9 mouse cellular contexts compared by ENCODE assay signal in the genomic region with DNA sequence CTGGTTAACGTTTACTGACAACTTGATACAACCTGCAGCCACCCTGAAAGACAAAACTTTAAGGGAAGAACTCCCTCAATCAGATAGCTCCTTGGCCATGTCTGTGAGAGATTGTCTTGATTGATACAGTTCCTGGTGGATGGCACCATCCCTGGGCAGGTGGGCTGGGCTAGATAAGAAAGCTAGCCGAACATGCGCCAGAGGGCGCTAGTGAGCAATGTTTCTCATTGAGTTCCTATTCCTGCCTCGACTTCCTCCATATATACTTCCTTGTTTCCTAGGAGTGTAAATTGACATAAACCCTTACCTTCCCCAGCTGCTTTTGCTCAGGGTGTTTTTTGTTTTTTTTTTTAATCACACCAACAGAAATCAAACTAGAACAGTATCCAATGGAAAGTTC. TPM values are rescaled to one million over a fixed set of nuclear protein-coding genes. Genes with fewer than 3 reads are reported as not detected.
DNase-seq lines count a peak whose midpoint lies in the region; ATAC-seq and TF ChIP-seq lines count a peak whose summit lies in the region.
"Had no signal": no experiment of that assay in that cellular context is flagged by ENCODE, and none has a peak within 500 bp of the region (broad histone marks: within the 10 kb centered on the region; RNA-seq: fewer than 3 reads in every experiment).

No protein-coding gene starts in this region.

- no peaks in the 10 kb centered on the region for H3K9me3 ChIP-seq in heart, postnatal 0 days (replicated peaks; ENCODE audit: control insufficient read depth, low read length)
- no peaks in the 10 kb centered on the region for H3K9me3 ChIP-seq in liver, embryonic 14.5 days (ENCODE audit: control insufficient read depth, low read length)
- H3K9me3 ChIP-seq in intestine, embryonic 16.5 days (ENCODE audit: control insufficient read depth, low read length), result no peaks in the 10 kb centered on the region
- H3K9me3 ChIP-seq: embryonic facial prominence, embryonic 15.5 days had no signal

- peak; percentile 46 for TF ChIP-seq CTCF in heart, postnatal 0 days (IDR thresholded peaks at IDR 0.05; ENCODE audit: low read depth)
- TF ChIP-seq CTCF in gastrocnemius, adult 2 months (IDR thresholded peaks at IDR 0.05), result peak; percentile 75
- peak; percentile 80 for TF ChIP-seq CTCF in liver, embryonic 14.5 days (IDR thresholded peaks at IDR 0.05; ENCODE audit: low read depth)

- WGBS in heart, postnatal 0 days, result 44% methylated on average over 5 of the region's 5 CpGs
- WGBS in liver, embryonic 14.5 days (ENCODE audit: insufficient replicate concordance), result 21% methylated on average over 5 of the region's 5 CpGs
- 35% methylated on average over 5 of the region's 5 CpGs for WGBS in intestine, embryonic 16.5 days

- no peak overlapping the region for H3K4me3 ChIP-seq in heart, postnatal 0 days (ENCODE audit: low read depth, low read length)
- H3K4me3 ChIP-seq in gastrocnemius, adult 2 months, result no peak overlapping the region
- no peak overlapping the region for H3K4me3 ChIP-seq in liver, embryonic 14.5 days (ENCODE audit: insufficient read depth in 1 of 2, low read depth in 2 of 2, low read length in 2 of 2)
- no peak overlapping the region for H3K4me3 ChIP-seq in intestine, embryonic 16.5 days (ENCODE audit: low read length)
- H3K4me3 ChIP-seq: embryonic facial prominence, embryonic 15.5 days had no signal

- no peak overlapping the region for H3K4me2 ChIP-seq in heart, postnatal 0 days (ENCODE audit: low read depth, low read length)
- H3K4me2 ChIP-seq in liver, embryonic 14.5 days (ENCODE audit: low read depth), result no peak overlapping the region
- no peak overlapping the region for H3K4me2 ChIP-seq in intestine, embryonic 16.5 days (ENCODE audit: low read depth, low read length)
- H3K4me2 ChIP-seq: embryonic facial prominence, embryonic 15.5 days had no signal

- no peaks in the 10 kb centered on the region for H3K27me3 ChIP-seq in heart, postnatal 0 days (ENCODE audit: control insufficient read depth, insufficient read depth, low read length)
- no peaks in the 10 kb centered on the region for H3K27me3 ChIP-seq in liver, embryonic 14.5 days (ENCODE audit: control insufficient read depth, insufficient read depth, low read length)
- no peaks in the 10 kb centered on the region for H3K27me3 ChIP-seq in intestine, embryonic 16.5 days (replicated peaks; ENCODE audit: control insufficient read depth, insufficient read depth, low read length)
- H3K27me3 ChIP-seq: embryonic facial prominence, embryonic 15.5 days had no signal

- H3K4me1 ChIP-seq in heart, postnatal 0 days (ENCODE audit: control insufficient read depth, insufficient read depth), result no peaks in the 10 kb centered on the region
- no peaks in the 10 kb centered on the region for H3K4me1 ChIP-seq in liver, embryonic 14.5 days (replicated peaks; ENCODE audit: control insufficient read depth in 2 of 2, insufficient read depth in 2 of 2, low read length in 1 of 2)
- peaks cover 12% of the 10 kb centered on the region for H3K4me1 ChIP-seq in intestine, embryonic 16.5 days (ENCODE audit: control insufficient read depth, insufficient read depth, low read length)

- H3K36me3 ChIP-seq in heart, postnatal 0 days (replicated peaks; ENCODE audit: control insufficient read depth, insufficient read depth, low read length), result no peaks in the 10 kb centered on the region
- H3K36me3 ChIP-seq in liver, embryonic 14.5 days (replicated peaks; ENCODE audit: control insufficient read depth, insufficient read depth, low read depth), result no peaks in the 10 kb centered on the region
- H3K36me3 ChIP-seq in intestine, embryonic 16.5 days (ENCODE audit: control insufficient read depth, insufficient read depth, low read length), result no peaks in the 10 kb centered on the region
- H3K36me3 ChIP-seq: embryonic facial prominence, embryonic 15.5 days had no signal

- TF ChIP-seq EP300 in heart, postnatal 0 days (IDR thresholded peaks at IDR 0.05; ENCODE audit: low read depth), result no peak
- TF ChIP-seq EP300 in liver, embryonic 14.5 days (IDR thresholded peaks at IDR 0.05; ENCODE audit: low read depth), result no peak

- intact Hi-C loops in heart, postnatal 25 days (cut with DNase I), result loop anchor here (5.0 kb wide), 1 partner anchor 201 kb away; no protein-coding TSS in a partner anchor
- intact Hi-C loops in gastrocnemius, adult 2 months (cut with DNase I), result loop anchor here (2.0 to 10.0 kb wide), 2 partner anchors 200 to 202 kb away; no protein-coding TSS in a partner anchor

- no peak overlapping the region for H3K27ac ChIP-seq in heart, postnatal 0 days (ENCODE audit: low read depth)
- H3K27ac ChIP-seq in gastrocnemius, adult 2 months, result no peak overlapping the region
- no peak overlapping the region for H3K27ac ChIP-seq in liver, embryonic 14.5 days
- no peak overlapping the region for H3K27ac ChIP-seq in intestine, embryonic 16.5 days (ENCODE audit: low read length)
- H3K27ac ChIP-seq: embryonic facial prominence, embryonic 15.5 days had no signal

- no peak for ATAC-seq in heart, postnatal 0 days (ENCODE audit: insufficient read depth, low read depth)
- ATAC-seq in activated CD4-positive, CD25-positive, alpha-beta regulatory T cell, adult 4 months, result peak; percentile 61
- ATAC-seq in liver, embryonic 14.5 days (ENCODE audit: insufficient read depth), result no peak
- no peak for ATAC-seq in intestine, embryonic 16.5 days

- H3K9ac ChIP-seq in heart, postnatal 0 days (replicated peaks; ENCODE audit: low read depth, low read length), result no peak overlapping the region
- H3K9ac ChIP-seq in liver, embryonic 14.5 days (replicated peaks), result no peak overlapping the region
- H3K9ac ChIP-seq in intestine, embryonic 16.5 days (ENCODE audit: low read depth, low read length), result no peak overlapping the region
- H3K9ac ChIP-seq: embryonic facial prominence, embryonic 15.5 days had no signal

- no peak for DNase-seq in heart, postnatal 0 days (ENCODE audit: low spot score)
- no peak for DNase-seq in heart, postnatal 25 days (ENCODE audit: low spot score)
- peak; percentile 89 for DNase-seq in CD4-positive, CD25-positive, alpha-beta regulatory T cell, adult 2 months (ENCODE audit: low read depth, low spot score)
- peak; percentile 42 for DNase-seq in gastrocnemius, adult 2 months
- DNase-seq in liver, embryonic 14.5 days (ENCODE audit: low read depth in 3 of 3, low spot score in 3 of 3), result peak in 2 of 3 experiments; percentile 36 to 39
- peak; percentile 37 to 71 for DNase-seq in spleen, postnatal 10 days (ENCODE audit: low spot score in 2 of 2)

RNA-seq across cellular contexts. Expression of gene Lclat1, which starts 11.3 kb away (rescaled TPM):
- total RNA-seq in heart, postnatal 0 days (2014; rRNA removed; ENCODE audit: low replicate concordance), result 218 and 225 TPM in 2 replicates
- 31.5 and 32.8 TPM in 2 replicates for polyA plus RNA-seq in heart, postnatal 0 days (2015; fragmentation: Nextera tagmentation; extraction: Ambion mirVana)
- total RNA-seq in heart, postnatal 25 days (2021), result 100 to 1,000 TPM; 107 to 116 TPM
- polyA plus RNA-seq in activated CD4-positive, CD25-positive, alpha-beta regulatory T cell, adult 4 months (2017; shearing (Covaris generic)), result 10 to 100 TPM; 44.4 to 55.0 TPM
- 10 to 100 TPM; 14.6 to 17.8 TPM for total RNA-seq in gastrocnemius, adult 2 months (2021)
- 1.3 and 1.8 TPM in 2 replicates for polyA plus RNA-seq in liver, embryonic 14.5 days (2012; rRNA removed)
- 3.8 and 4.5 TPM in 2 replicates for polyA plus RNA-seq in liver, embryonic 14.5 days (2014; fragmentation: Nextera tagmentation; extraction: Ambion mirVana)
- 31.6 and 42.0 TPM in 2 replicates for polyA plus RNA-seq in intestine, embryonic 16.5 days (2015; fragmentation: Nextera tagmentation; extraction: Ambion mirVana)

Comparison
In these comparisons a context has a peak if more than half of its experiments do, and no peak if none do; other contexts are left out.
1. DNase-seq: peak in CD4-positive, CD25-positive, alpha-beta regulatory T cell, adult 2 months (single experiment), gastrocnemius, adult 2 months (single experiment), liver, embryonic 14.5 days (2 of 3) and spleen, postnatal 10 days (2 of 2); none in heart, postnatal 0 days (single experiment) and heart, postnatal 25 days (single experiment).
2. Peak in every context shown above with its lines, with median percentiles within 50 percentile points of each other: CTCF ChIP-seq.